9 mouse cellular contexts compared by ENCODE assay signal in genomic region chr2:27237342-27237741, GRCm38 (mm10). TPM values are rescaled to one million over a fixed set of nuclear protein-coding genes. Genes with fewer than 3 reads are reported as not detected.
DNase-seq lines count a peak whose midpoint lies in the region; ATAC-seq and TF ChIP-seq lines count a peak whose summit lies in the region.
"Had no signal": no experiment of that assay in that cellular context is flagged by ENCODE, and none has a peak within 500 bp of the region (broad histone marks: within the 10 kb centered on the region; RNA-seq: fewer than 3 reads in every experiment).

No protein-coding gene starts in this region.

- no peak overlapping the region for H3K9ac ChIP-seq in heart, embryonic 12.5 days
- no peak overlapping the region for H3K9ac ChIP-seq in midbrain, embryonic 11.5 days (ENCODE audit: low read length)
- H3K9ac ChIP-seq in stomach, postnatal 0 days (ENCODE audit: low read length), result no peak overlapping the region
- H3K9ac ChIP-seq: midbrain, embryonic 12.5 days had no signal

- no peak overlapping the region for H3K27ac ChIP-seq in heart, embryonic 12.5 days (ENCODE audit: poor library complexity, severe bottlenecking)
- H3K27ac ChIP-seq in midbrain, embryonic 11.5 days (ENCODE audit: low read depth, low read length), result no peak overlapping the region
- H3K27ac ChIP-seq in stomach, postnatal 0 days (replicated peaks), result no peak overlapping the region
- H3K27ac ChIP-seq: midbrain, embryonic 12.5 days had no signal

- H3K4me2 ChIP-seq in heart, embryonic 12.5 days, result no peak overlapping the region
- H3K4me2 ChIP-seq in midbrain, embryonic 11.5 days, result no peak overlapping the region
- no peak overlapping the region for H3K4me2 ChIP-seq in stomach, postnatal 0 days (replicated peaks; ENCODE audit: low read depth)
- H3K4me2 ChIP-seq: midbrain, embryonic 12.5 days had no signal

- no peaks in the 10 kb centered on the region; the same call in 1 of the 2 replicates for H3K36me3 ChIP-seq in heart, embryonic 12.5 days
- H3K36me3 ChIP-seq in midbrain, embryonic 11.5 days (ENCODE audit: control insufficient read depth, insufficient read depth, low read length), result no peaks in the 10 kb centered on the region
- no peaks in the 10 kb centered on the region for H3K36me3 ChIP-seq in stomach, postnatal 0 days (ENCODE audit: control insufficient read depth, insufficient read depth, low read length)
- H3K36me3 ChIP-seq: midbrain, embryonic 12.5 days had no signal

- intact Hi-C loops in left cerebral cortex, postnatal 25 days (cut with DNase I), result loop anchor here (1.0 to 10.0 kb wide), 5 partner anchors 111 to 590 kb away; partner anchors contain the start of genes Adamtsl2 and Mymk

- TF ChIP-seq CTCF in stomach, postnatal 0 days (IDR thresholded peaks at IDR 0.05; ENCODE audit: low read depth), result peak; percentile 97

- H3K9me3 ChIP-seq in heart, embryonic 12.5 days (replicated peaks), result no peaks in the 10 kb centered on the region
- no peaks in the 10 kb centered on the region for H3K9me3 ChIP-seq in midbrain, embryonic 11.5 days (ENCODE audit: control insufficient read depth, low read length)
- H3K9me3 ChIP-seq in stomach, postnatal 0 days (ENCODE audit: control insufficient read depth, low read length), result no peaks in the 10 kb centered on the region
- H3K9me3 ChIP-seq: midbrain, embryonic 12.5 days had no signal

- TF ChIP-seq EP300 in stomach, postnatal 0 days (optimal IDR thresholded peaks at IDR 0.05), result no peak

- H3K4me3 ChIP-seq in heart, embryonic 12.5 days, result no peak overlapping the region
- H3K4me3 ChIP-seq in midbrain, embryonic 11.5 days (ENCODE audit: low read depth, low read length), result no peak overlapping the region
- H3K4me3 ChIP-seq in stomach, postnatal 0 days (ENCODE audit: low read depth, low read length), result no peak overlapping the region
- H3K4me3 ChIP-seq: midbrain, embryonic 12.5 days had no signal

- peak; percentile 50 to 56 for DNase-seq in heart, adult 9 months (ENCODE audit: low spot score in 2 of 2)
- peak; percentile 82 for DNase-seq in heart, postnatal 4 days
- DNase-seq in left cerebral cortex, postnatal 25 days (ENCODE audit: low spot score in 2 of 2), result peak; percentile 40 to 61
- peak; percentile 96 for DNase-seq in midbrain, embryonic 11.5 days (ENCODE audit: low spot score, missing footprints)
- peak; percentile 65 for DNase-seq in stomach, postnatal 0 days (ENCODE audit: low spot score)

- H3K4me1 ChIP-seq in heart, embryonic 12.5 days (replicated peaks), result peaks cover 11% of the 10 kb centered on the region
- H3K4me1 ChIP-seq in midbrain, embryonic 11.5 days (ENCODE audit: control insufficient read depth, insufficient read depth, low read length), result no peaks in the 10 kb centered on the region
- no peaks in the 10 kb centered on the region; the same call in 1 of the 2 replicates for H3K4me1 ChIP-seq in stomach, postnatal 0 days (replicated peaks; ENCODE audit: control insufficient read depth, insufficient read depth)
- H3K4me1 ChIP-seq: midbrain, embryonic 12.5 days had no signal

- WGBS in heart, embryonic 12.5 days, result 21% methylated on average over 4 of the region's 4 CpGs
- 20% methylated on average over 4 of the region's 4 CpGs for WGBS in midbrain, embryonic 11.5 days
- 32% methylated on average over 4 of the region's 4 CpGs for WGBS in stomach, postnatal 0 days

- H3K27me3 ChIP-seq in heart, embryonic 12.5 days (replicated peaks), result peaks cover 8% of the 10 kb centered on the region; the same call in 1 of the 2 replicates
- no peaks in the 10 kb centered on the region for H3K27me3 ChIP-seq in midbrain, embryonic 11.5 days (ENCODE audit: control insufficient read depth, insufficient read depth, low read length)
- H3K27me3 ChIP-seq in stomach, postnatal 0 days (ENCODE audit: control insufficient read depth, insufficient read depth, low read length), result no peaks in the 10 kb centered on the region
- H3K27me3 ChIP-seq: midbrain, embryonic 12.5 days had no signal

- no peak for ATAC-seq in heart, embryonic 12.5 days (ENCODE audit: insufficient number of reproducible peaks, low FRiP score)
- peak; percentile 46 for ATAC-seq in activated CD4-positive, CD25-positive, alpha-beta regulatory T cell, adult 4 months
- ATAC-seq in common myeloid progenitor, adult 5-6 weeks (replicated peaks; ENCODE audit: low read depth, poor library complexity, severe bottlenecking), result peak; percentile 62
- peak; percentile 66; the same call in 1 of the 2 replicates for ATAC-seq in midbrain, embryonic 11.5 days (ENCODE audit: low FRiP score)
- ATAC-seq in stomach, postnatal 0 days (ENCODE audit: low FRiP score, low TSS enrichment), result peak; percentile 11; the same call in 1 of the 2 replicates

RNA-seq across cellular contexts. Expression of gene Sardh, which starts 10.8 kb away (rescaled TPM):
- 19.0 and 22.5 TPM in 2 replicates for polyA plus RNA-seq in heart, embryonic 12.5 days (2016; fragmentation: Nextera tagmentation; extraction: Ambion mirVana)
- 1 to 10 TPM; 3.0 to 4.7 TPM for polyA plus RNA-seq in activated CD4-positive, CD25-positive, alpha-beta regulatory T cell, adult 4 months (2017; shearing (Covaris generic))
- total RNA-seq in common myeloid progenitor, adult 5-6 weeks (2017), result 1.1 and 4.2 TPM in 2 replicates
- total RNA-seq in heart, postnatal 4 days (2021), result 10 to 100 TPM; 20.4 to 24.9 TPM
- total RNA-seq in left cerebral cortex, postnatal 25 days (2021), result 10 to 100 TPM in 1 of 2 experiments, 1 to 10 TPM in 1; 9.1 to 11.7 TPM
- 3.6 and 4.4 TPM in 2 replicates for polyA plus RNA-seq in midbrain, embryonic 11.5 days (2014; fragmentation: Nextera tagmentation; extraction: Ambion mirVana)
- polyA plus RNA-seq in stomach, postnatal 0 days (2015; fragmentation: Nextera tagmentation; extraction: Ambion mirVana), result 7.2 and 8.9 TPM in 2 replicates
